Mouse (Mus musculus) retina, embryonic 14.5 days (tissue): ENCODE measurements at regions not wholly inside any gene's neighbourhood (a gene's known extent, or its start where the extent isn't known, plus 50 kb on each side); places are given as distances from the start of the nearest gene placed in this dataset.
A peak's percentile ranks its signal among the peaks of the same experiment; 100 is the strongest.
"Not testable (repeated sequence)": the region's sequence is repeated elsewhere in the genome, so short reads cannot be mapped to it uniquely, and the experiment has no call there.

Source experiments
- DNase-seq: peaks from one replicate; pipeline ENCODE4 v3.0.0-alpha.2; 2015; ENCODE audit warnings: low spot score

DNA sequence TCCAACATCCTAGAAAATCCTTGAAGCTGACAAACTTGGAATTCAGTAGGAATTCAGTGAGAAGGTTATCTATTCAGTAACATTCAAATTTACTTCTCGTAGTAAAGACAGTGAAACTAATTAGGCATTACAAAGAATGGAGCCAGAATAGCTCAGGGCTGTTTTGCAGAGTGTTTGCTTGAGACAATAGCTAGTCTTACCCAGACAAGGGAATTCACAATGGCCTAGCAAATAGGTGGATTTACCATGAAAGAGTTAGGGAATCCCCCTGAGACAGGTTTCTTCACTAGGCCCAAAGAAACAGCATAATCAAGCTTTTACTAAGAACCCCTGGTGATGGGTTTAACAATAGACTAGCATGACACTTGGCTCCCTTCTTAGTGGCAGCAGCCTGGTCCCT is 699.2 kb upstream of the Dmd start:
- not testable (repeated sequence) for DNase-seq

DNA sequence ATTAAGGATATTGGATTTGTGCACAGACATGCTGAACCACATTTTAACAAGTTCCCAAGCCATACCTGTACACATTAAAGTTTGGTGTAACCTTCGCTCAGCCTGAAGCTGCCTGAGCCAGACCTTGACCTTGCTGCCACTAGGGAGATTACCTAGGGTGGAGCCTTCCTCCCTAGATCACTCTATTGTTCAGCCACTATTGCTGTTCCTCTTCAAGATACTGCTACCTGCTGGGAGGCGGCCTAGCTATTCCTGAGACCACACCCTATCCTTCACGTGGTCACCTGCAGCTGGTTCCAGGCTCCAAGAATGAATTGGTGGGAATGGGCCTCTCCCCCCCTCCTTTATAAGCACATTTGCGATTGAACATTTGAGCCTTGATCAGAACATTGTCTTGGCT is 666.3 kb upstream of the Dmd start:
- not testable (repeated sequence) for DNase-seq

DNA sequence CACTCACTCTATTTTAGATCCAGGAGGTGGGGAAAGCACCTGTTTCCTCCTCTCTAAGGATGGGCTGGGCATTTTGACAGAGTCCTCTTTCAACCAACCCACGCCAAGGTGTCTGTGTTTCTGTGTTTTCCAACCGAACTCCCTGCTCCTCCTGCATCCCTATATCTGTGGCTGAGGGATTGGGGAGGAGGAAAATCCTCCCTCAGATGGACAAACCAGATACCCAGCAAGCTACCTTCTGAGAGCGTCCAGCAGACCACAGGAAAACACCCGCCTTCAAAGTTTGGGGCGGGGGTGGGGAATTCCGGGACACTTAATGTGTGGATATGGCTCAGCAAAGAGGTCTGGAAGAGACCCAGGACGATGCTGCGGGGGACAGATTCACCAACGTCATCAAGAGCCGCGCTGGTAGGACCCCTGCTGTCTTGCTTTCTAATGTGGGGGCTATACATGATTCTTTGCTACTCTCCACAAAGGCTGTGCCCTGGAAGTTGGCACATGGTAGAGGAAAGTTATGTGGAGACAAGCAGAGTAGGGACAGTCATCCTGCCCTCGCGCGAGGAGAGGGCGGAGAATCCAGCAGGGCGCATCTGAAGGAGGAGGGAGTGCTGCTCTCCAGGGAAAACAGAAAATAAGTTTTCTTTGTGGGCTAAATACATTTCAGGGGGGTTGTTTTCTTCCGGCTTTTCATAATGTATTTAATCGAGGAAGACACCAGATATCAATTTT is 637.7 kb upstream of the Dmd start:
- DNase-seq = peak; percentile 4
